Mouse (Mus musculus) heart, embryonic 15.5 days (tissue): Measurements from ENCODE around the gene Gm11238. TPM values are rescaled to one million over a fixed set of nuclear protein-coding genes. Genes with fewer than 3 reads are reported as not detected.
"Not testable (repeated sequence)": the region's sequence is repeated elsewhere in the genome, so short reads cannot be mapped to it uniquely, and the experiment has no call there.

ENCODE experiments used
- ATAC-seq: fragments of 200-750 bp; cut with Nextera tagmentation; replicated peaks from 2 replicates; pipeline ENCODE4 v1.8.0; 2017; ENCODE audit warnings: low read depth, moderate TSS enrichment; ENCODE audit not compliant: insufficient number of reproducible peaks, insufficient read depth, low FRiP score
- H3K27ac ChIP-seq: fragments of 300-500 bp; sonication (generic); 2 replicates; pipeline ENCODE4 v1.5.1; 2015; ENCODE audit warnings: mild to moderate bottlenecking, inconsistent platforms
- H3K27me3 ChIP-seq: fragments of 300-500 bp; sonication (generic); 2 replicates; pipeline ENCODE4 v1.6.1; 2015; ENCODE audit warnings: inconsistent platforms
- H3K36me3 ChIP-seq: fragments of 300-500 bp; sonication (generic); 2 replicates; pipeline ENCODE4 v1.6.1; 2015; ENCODE audit warnings: mild to moderate bottlenecking, inconsistent platforms
- H3K4me1 ChIP-seq: fragments of 300-500 bp; sonication (generic); replicated peaks from 2 replicates; pipeline ENCODE4 v1.6.1; 2015; ENCODE audit warnings: inconsistent platforms
- H3K4me2 ChIP-seq: fragments of 300-500 bp; sonication (generic); 2 replicates; pipeline ENCODE4 v1.6.1; 2015; ENCODE audit warnings: inconsistent platforms, mild to moderate bottlenecking, moderate library complexity
- H3K4me3 ChIP-seq: fragments of 300-500 bp; sonication (generic); 2 replicates; pipeline ENCODE4 v1.5.1; 2015; ENCODE audit warnings: mild to moderate bottlenecking, inconsistent platforms
- H3K9ac ChIP-seq: fragments of 300-500 bp; sonication (generic); 2 replicates; pipeline ENCODE4 v1.6.1; 2015; ENCODE audit warnings: mild to moderate bottlenecking, inconsistent platforms
- H3K9me3 ChIP-seq: fragments of 300-500 bp; sonication (generic); replicated peaks from 2 replicates; pipeline ENCODE4 v1.6.1; 2016; ENCODE audit warnings: inconsistent platforms
- WGBS: fragments of 180-500 bp; shearing (Covaris S2); methylation state at CpG from one replicate; pipeline ENCODE4 v1.1.7; 2015; ENCODE audit warnings: mixed read lengths; 5-methylcytosine and 5-hydroxymethylcytosine counted together
- polyA plus RNA-seq: library from polyadenylated mRNA; unstranded; fragments of >200 nt; fragmentation: Nextera tagmentation; extraction: Ambion mirVana; gene quantifications from 2 replicates; pipeline ENCODE4 v1.2.1, GENCODE M21; 2015

The Gm11238 gene
- polyA plus RNA-seq = not detected in 2 replicates

GRCm38 (mm10) chr4:73607581-73607980, at the start of gene Gm11238:
Gm11238 (plus strand) TSS chr4:73607881.
- not testable (repeated sequence) for H3K9ac ChIP-seq, H3K4me1 ChIP-seq, H3K27me3 ChIP-seq, H3K27ac ChIP-seq, H3K4me3 ChIP-seq, H3K9me3 ChIP-seq, ATAC-seq, H3K36me3 ChIP-seq, H3K4me2 ChIP-seq
- WGBS = no CpG with 5 or more reads among the region's 3 CpGs

- Histone ChIP-seq H3K27me3 (no peaks in the 10 kb centered on the region), H3K36me3 (no peaks in the 10 kb centered on the region), H3K4me1 (no peaks in the 10 kb centered on the region), H3K9ac (no peak overlapping the region), H3K4me3 (no peak overlapping the region), H3K4me2 (no peak overlapping the region), H3K27ac (no peak overlapping the region), H3K9me3 (no peaks in the 10 kb centered on the region)
- ATAC-seq = no peak
- WGBS = 9% methylated on average over 3 of the region's 3 CpGs
These were observed 8.4 kb upstream of the Gm11238 start for GRCm38 (mm10) chr4:73599248-73599647.

- H3K9ac ChIP-seq, H3K27me3 ChIP-seq, H3K36me3 ChIP-seq, H3K4me3 ChIP-seq, H3K27ac ChIP-seq, ATAC-seq, H3K9me3 ChIP-seq, H3K4me2 ChIP-seq, H3K4me1 ChIP-seq: not testable (repeated sequence)
- no CpG with 5 or more reads among the region's 3 CpGs for WGBS
These were observed 15.0 kb downstream of the Gm11238 start, which contains the start of gene Gm11237 for GRCm38 (mm10) chr4:73622684-73623083. Gm11237 (plus strand) TSS chr4:73622984.

GRCm38 (mm10) chr4:73637821-73638220, 30.1 kb downstream of the Gm11238 start, which contains the start of gene Gm11236:
Gm11236 (plus strand) TSS chr4:73638121.
- H3K4me2 ChIP-seq, H3K9me3 ChIP-seq, H3K36me3 ChIP-seq, ATAC-seq, H3K4me1 ChIP-seq, H3K9ac ChIP-seq, H3K4me3 ChIP-seq, H3K27ac ChIP-seq, H3K27me3 ChIP-seq: not testable (repeated sequence)
- no CpG with 5 or more reads among the region's 4 CpGs for WGBS

DNA sequence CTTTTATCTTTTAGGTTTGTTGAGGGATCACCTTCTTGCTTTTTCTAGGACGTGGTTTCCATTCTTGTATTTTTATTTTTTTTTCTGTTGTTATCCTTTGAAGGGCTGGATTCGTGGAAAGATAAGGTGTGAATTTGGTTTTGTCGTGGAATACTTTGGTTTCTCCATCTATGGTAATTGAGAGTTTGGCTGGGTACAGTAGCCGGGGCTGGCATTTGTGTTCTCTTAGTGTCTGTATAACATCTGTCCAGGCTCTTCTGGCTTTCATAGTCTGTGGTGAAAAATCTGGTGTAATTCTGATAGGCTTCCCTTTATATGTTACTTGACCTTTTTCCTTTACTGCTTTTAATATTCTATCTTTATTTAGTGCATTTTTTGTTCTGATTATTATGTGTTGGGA, 54.2 kb downstream of the Gm11238 start:
- not testable (repeated sequence) for H3K27ac ChIP-seq, H3K9me3 ChIP-seq, H3K36me3 ChIP-seq, H3K4me3 ChIP-seq, H3K4me1 ChIP-seq, H3K4me2 ChIP-seq, ATAC-seq, H3K9ac ChIP-seq, H3K27me3 ChIP-seq
- 60% methylated on average over 4 of the region's 4 CpGs for WGBS

DNA sequence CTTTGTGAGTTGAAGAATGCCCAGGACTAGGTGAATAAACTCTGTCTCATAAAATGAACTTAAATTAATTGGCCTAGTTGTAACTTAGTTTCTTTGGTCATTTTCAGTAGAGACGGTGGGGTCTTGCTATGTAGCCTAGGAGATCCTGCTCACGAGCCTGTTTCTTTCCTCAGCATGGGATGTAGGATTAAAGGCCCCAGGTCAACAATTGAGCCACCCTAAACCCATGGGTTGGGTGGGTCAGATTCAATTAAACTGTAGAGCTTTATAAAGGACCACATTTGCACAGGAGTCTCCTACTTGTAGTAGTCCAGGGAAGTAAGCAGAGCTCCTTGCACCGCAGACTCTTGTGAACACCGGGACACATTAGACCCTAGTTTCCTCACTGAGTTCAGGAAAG, 60.4 kb downstream of the Gm11238 start, which contains the start of gene Gm11239:
Gene Gm11239, plus strand, starts transcription at position 301 of the 400 bp plus-strand sequence.
- not testable (repeated sequence) for H3K4me2 ChIP-seq, H3K27ac ChIP-seq, ATAC-seq, H3K27me3 ChIP-seq, H3K4me3 ChIP-seq, H3K36me3 ChIP-seq, H3K4me1 ChIP-seq, H3K9ac ChIP-seq, H3K9me3 ChIP-seq
- no CpG with 5 or more reads among the region's 4 CpGs for WGBS

GRCm38 (mm10) chr4:73683216-73683615, 75.5 kb downstream of the Gm11238 start, which contains the start of gene Gm428:
Gm428 (plus strand) TSS chr4:73683516.
- not testable (repeated sequence) for H3K4me3 ChIP-seq, H3K4me1 ChIP-seq, H3K4me2 ChIP-seq, H3K9me3 ChIP-seq, ATAC-seq, H3K27me3 ChIP-seq, H3K9ac ChIP-seq, H3K27ac ChIP-seq, H3K36me3 ChIP-seq
- WGBS = 70% methylated on average over 1 of the region's 4 CpGs

Other genes with a start within 250 kb of the Gm11238 start
- not detected in 2 replicates for gene Gm11487, start 202.8 kb upstream of the Gm11238 start, polyA plus RNA-seq
- not detected in 2 replicates for gene Gm11237, start 15.1 kb downstream of the Gm11238 start, polyA plus RNA-seq
- gene Gm11236, start 30.2 kb downstream of the Gm11238 start, polyA plus RNA-seq = not detected in 2 replicates
- gene Gm11239, start 60.5 kb downstream of the Gm11238 start, polyA plus RNA-seq = not detected in 2 replicates
- not detected in 2 replicates for gene Gm428, start 75.6 kb downstream of the Gm11238 start, polyA plus RNA-seq
- gene Rasef, start 183.1 kb downstream of the Gm11238 start, polyA plus RNA-seq = 0.44 and 1.1 TPM in 2 replicates